Mouse (Mus musculus) lung, postnatal 4 days (tissue): ENCODE measurements around the gene Tead2.

Experiments used
- DNase-seq, 2 experiments: peaks; one replicate each; pipeline ENCODE4 v3.0.0; 2021

Gene Tead2

GRCm38 (mm10) chr7:45263006-45263607 lies 47.6 kb downstream of the Tead2 start:
- DNase-seq: no peak

- DNase-seq: no peak
Measured at GRCm38 (mm10) chr7:45264348-45264747, 48.8 kb downstream of the Tead2 start.

GRCm38 (mm10) chr7:45265518-45265917 lies 50.0 kb downstream of the Tead2 start:
- DNase-seq: no peak

GRCm38 (mm10) chr7:45272786-45273412 lies 57.3 kb downstream of the Tead2 start:
- DNase-seq: no peak

GRCm38 (mm10) chr7:45273672-45274071 lies 58.1 kb downstream of the Tead2 start:
- DNase-seq: no peak

- peak; percentile 82 to 90 for DNase-seq
Measured at GRCm38 (mm10) chr7:45277136-45277760, 61.7 kb downstream of the Tead2 start, which contains the start of gene Slc6a21. Gene Slc6a21 (plus strand): TSS chr7:45277513.
